ENCODE assay signal across 15 mouse cellular contexts in genomic region chr5:7997086-7997485, GRCm38 (mm10). TPM values are rescaled to one million over a fixed set of nuclear protein-coding genes. Genes with fewer than 3 reads are reported as not detected.
"Had no signal": no experiment of that assay in that cellular context is flagged by ENCODE, and none has a peak within 500 bp of the region (broad histone marks: within the 10 kb centered on the region; RNA-seq: fewer than 3 reads in every experiment).

No protein-coding gene starts in this region.

- H3K27me3 ChIP-seq: neural tube, embryonic 12.5 days; neural tube, embryonic 13.5 days; neural tube, embryonic 15.5 days; stomach, embryonic 15.5 days had no signal

- H3K4me1 ChIP-seq: neural tube, embryonic 12.5 days; neural tube, embryonic 13.5 days; neural tube, embryonic 15.5 days; stomach, embryonic 15.5 days had no signal

- H3K36me3 ChIP-seq: neural tube, embryonic 12.5 days; neural tube, embryonic 13.5 days; neural tube, embryonic 15.5 days; stomach, embryonic 15.5 days had no signal

- H3K27ac ChIP-seq: neural tube, embryonic 12.5 days; neural tube, embryonic 13.5 days; neural tube, embryonic 15.5 days; stomach, embryonic 15.5 days; stomach, postnatal 0 days had no signal

- DNase-seq: right cerebral cortex, postnatal 14 days; right cerebral cortex, postnatal 25 days; spleen, adult 18-20 months; thymus, adult 18-20 months; thymus, adult 2 months; thymus, postnatal 14 days; thymus, postnatal 25 days; thymus, postnatal 36 days; thymus, postnatal 4 days had no signal

- H3K9ac ChIP-seq: neural tube, embryonic 12.5 days; neural tube, embryonic 13.5 days; neural tube, embryonic 15.5 days; stomach, embryonic 15.5 days had no signal

- H3K4me2 ChIP-seq: neural tube, embryonic 12.5 days; neural tube, embryonic 13.5 days; neural tube, embryonic 15.5 days; stomach, embryonic 15.5 days had no signal

- H3K4me3 ChIP-seq: neural tube, embryonic 12.5 days; neural tube, embryonic 13.5 days; neural tube, embryonic 15.5 days; stomach, embryonic 15.5 days had no signal

- H3K9me3 ChIP-seq: neural tube, embryonic 12.5 days; neural tube, embryonic 13.5 days; neural tube, embryonic 15.5 days; stomach, embryonic 15.5 days had no signal

RNA-seq across cellular contexts. Expression of gene Steap4, which starts 36.8 kb away (rescaled TPM):
- polyA plus RNA-seq: neural tube, embryonic 14.5 days had no signal
